Mouse (Mus musculus) neural tube, embryonic 13.5 days (tissue): Measurements from ENCODE around the gene Hist1h3f. TPM values are rescaled to one million over a fixed set of nuclear protein-coding genes. Genes with fewer than 3 reads are reported as not detected.
A peak's percentile ranks its signal among the peaks of the same experiment; 100 is the strongest.
"Not testable (repeated sequence)": the region's sequence is repeated elsewhere in the genome, so short reads cannot be mapped to it uniquely, and the experiment has no call there.

Source experiments
- ATAC-seq: fragments of 200-750 bp; cut with Nextera tagmentation; 2 replicates; pipeline ENCODE4 v1.8.0; 2017; ENCODE audit warnings: low read depth, mild to moderate bottlenecking, moderate TSS enrichment, moderate library complexity
- H3K27ac ChIP-seq: fragments of 300-500 bp; sonication (generic); replicated peaks from 2 replicates; pipeline ENCODE4 v1.5.1; 2015; ENCODE audit warnings: moderate library complexity, mild to moderate bottlenecking, inconsistent platforms
- H3K27me3 ChIP-seq: fragments of 300-500 bp; sonication (generic); 2 replicates; pipeline ENCODE4 v1.6.1; 2015; ENCODE audit warnings: mild to moderate bottlenecking, inconsistent platforms
- H3K36me3 ChIP-seq: fragments of 300-500 bp; sonication (generic); 2 replicates; pipeline ENCODE4 v1.6.1; 2015; ENCODE audit warnings: mild to moderate bottlenecking, inconsistent platforms
- H3K4me1 ChIP-seq: fragments of 300-500 bp; sonication (generic); replicated peaks from 2 replicates; pipeline ENCODE4 v1.6.1; 2015; ENCODE audit warnings: inconsistent platforms
- H3K4me2 ChIP-seq: fragments of 300-500 bp; sonication (generic); 2 replicates; pipeline ENCODE4 v1.6.1; 2015; ENCODE audit warnings: inconsistent platforms, mild to moderate bottlenecking, moderate library complexity
- H3K4me3 ChIP-seq: fragments of 300-500 bp; sonication (generic); 2 replicates; pipeline ENCODE4 v1.5.1; 2015; ENCODE audit warnings: mild to moderate bottlenecking, inconsistent platforms
- H3K9ac ChIP-seq: fragments of 300-500 bp; sonication (generic); 2 replicates; pipeline ENCODE4 v1.6.1; 2015; ENCODE audit warnings: moderate library complexity, mild to moderate bottlenecking, inconsistent platforms
- H3K9me3 ChIP-seq: fragments of 300-500 bp; sonication (generic); 2 replicates; pipeline ENCODE4 v1.6.1; 2016; ENCODE audit warnings: inconsistent platforms
- WGBS: fragments of 180-500 bp; shearing (Covaris S2); methylation state at CpG from one replicate; pipeline ENCODE4 v1.1.7; 2015; 5-methylcytosine and 5-hydroxymethylcytosine counted together
- polyA plus RNA-seq: library from polyadenylated mRNA; unstranded; fragments of >200 nt; fragmentation: Nextera tagmentation; extraction: Ambion mirVana; gene quantifications from 2 replicates; pipeline ENCODE4 v1.2.1, GENCODE M21; 2015

Hist1h3f gene
- polyA plus RNA-seq, 1 experiment from 2014 or later = not detected

DNA sequence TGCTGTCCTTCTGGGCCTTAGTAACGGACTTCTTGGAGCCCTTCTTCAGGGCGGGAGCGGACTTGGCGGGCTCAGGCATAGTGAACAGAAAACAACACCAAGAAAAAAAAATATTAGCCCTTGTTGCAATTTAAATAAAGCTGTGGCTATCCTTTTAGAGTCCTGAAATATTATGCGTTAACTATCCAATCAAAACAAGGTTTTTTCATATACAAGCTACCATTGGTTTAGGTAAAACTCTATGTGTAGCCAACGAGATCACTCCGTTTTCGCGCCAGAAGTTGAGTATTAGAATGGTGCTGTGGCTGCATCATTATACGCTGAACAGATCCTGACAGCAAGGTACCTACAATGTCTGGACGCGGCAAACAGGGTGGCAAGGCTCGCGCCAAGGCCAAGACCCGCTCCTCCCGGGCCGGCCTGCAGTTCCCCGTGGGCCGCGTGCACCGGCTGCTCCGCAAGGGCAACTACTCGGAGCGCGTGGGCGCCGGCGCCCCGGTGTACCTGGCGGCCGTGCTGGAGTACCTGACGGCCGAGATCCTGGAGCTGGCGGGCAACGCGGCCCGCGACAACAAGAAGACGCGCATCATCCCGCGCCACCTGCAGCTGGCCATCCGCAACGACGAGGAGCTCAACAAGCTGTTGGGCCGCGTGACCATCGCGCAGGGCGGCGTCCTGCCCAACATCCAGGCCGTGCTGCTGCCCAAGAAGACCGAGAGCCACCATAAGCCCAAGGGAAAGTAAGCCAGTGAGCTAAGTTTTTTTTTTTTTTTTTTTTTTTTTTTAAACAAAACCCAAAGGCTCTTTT, 10.1 kb upstream of the Hist1h3f start, which contains the start of gene Hist1h2af:
Gene Hist1h2af (plus strand): TSS at position 347 of the 808 bp plus-strand sequence.
- ATAC-seq = peak; percentile 15; the same call in 1 of the 2 replicates
- H3K4me2 ChIP-seq = peak within 1 kb of the TSS; percentile 74
- H3K27me3 ChIP-seq, H3K9me3 ChIP-seq, H3K36me3 ChIP-seq: not testable (repeated sequence)
- H3K27ac ChIP-seq = peak within 1 kb of the TSS; percentile 84
- H3K4me1 ChIP-seq = peaks cover 54% of the 10 kb centered on the region
- peak within 1 kb of the TSS; percentile 85 for H3K9ac ChIP-seq
- peak within 1 kb of the TSS; percentile 59 for H3K4me3 ChIP-seq
- WGBS = under 1% methylated on average over 25 of the region's 53 CpGs

DNA sequence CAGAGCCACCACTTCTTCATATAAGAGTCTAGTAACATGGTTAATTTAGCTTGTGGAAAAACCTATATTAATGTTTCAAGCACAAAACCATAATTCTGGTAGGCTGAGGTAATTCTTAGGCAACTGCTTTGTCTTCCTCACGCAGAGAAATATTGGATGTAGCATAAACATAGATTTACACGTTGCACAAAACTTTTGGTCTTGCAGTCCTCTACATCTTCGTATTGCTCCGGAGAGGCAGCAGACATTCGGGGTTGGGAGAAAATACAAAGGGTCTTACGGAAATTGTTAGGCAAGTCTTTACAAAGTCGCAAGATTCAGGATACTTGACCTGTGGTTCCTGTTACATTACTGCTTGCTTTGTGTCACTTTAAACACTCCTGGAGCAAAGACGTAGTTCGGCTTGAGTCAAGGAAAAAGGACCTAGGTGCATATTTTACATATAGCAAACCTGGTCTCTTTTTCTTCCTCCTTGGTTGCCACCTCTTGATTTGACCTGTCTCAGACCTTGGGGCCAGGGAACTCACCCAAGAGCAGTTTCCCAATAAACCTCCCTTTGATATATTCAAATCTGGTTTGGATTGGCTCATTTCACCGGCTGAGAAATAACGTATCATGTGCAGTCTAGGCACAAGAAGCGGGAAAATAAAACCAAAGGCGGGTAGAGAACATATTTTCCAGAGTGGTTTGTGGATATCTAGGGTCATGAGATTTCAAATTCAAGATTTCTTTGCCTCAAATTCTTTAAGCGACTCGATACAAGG, 9.3 kb upstream of the Hist1h3f start:
- Histone ChIP-seq H3K4me3 (peak overlapping the region; percentile 59), H3K9me3 (no peaks in the 10 kb centered on the region), H3K4me1 (peaks cover 48% of the 10 kb centered on the region), H3K4me2 (peak overlapping the region; percentile 74), H3K27me3 (no peaks in the 10 kb centered on the region), H3K27ac (peak overlapping the region; percentile 74), H3K9ac (peak overlapping the region; percentile 61), H3K36me3 (no peaks in the 10 kb centered on the region)
- no peak for ATAC-seq
- under 1% methylated on average over 15 of the region's 15 CpGs for WGBS

DNA sequence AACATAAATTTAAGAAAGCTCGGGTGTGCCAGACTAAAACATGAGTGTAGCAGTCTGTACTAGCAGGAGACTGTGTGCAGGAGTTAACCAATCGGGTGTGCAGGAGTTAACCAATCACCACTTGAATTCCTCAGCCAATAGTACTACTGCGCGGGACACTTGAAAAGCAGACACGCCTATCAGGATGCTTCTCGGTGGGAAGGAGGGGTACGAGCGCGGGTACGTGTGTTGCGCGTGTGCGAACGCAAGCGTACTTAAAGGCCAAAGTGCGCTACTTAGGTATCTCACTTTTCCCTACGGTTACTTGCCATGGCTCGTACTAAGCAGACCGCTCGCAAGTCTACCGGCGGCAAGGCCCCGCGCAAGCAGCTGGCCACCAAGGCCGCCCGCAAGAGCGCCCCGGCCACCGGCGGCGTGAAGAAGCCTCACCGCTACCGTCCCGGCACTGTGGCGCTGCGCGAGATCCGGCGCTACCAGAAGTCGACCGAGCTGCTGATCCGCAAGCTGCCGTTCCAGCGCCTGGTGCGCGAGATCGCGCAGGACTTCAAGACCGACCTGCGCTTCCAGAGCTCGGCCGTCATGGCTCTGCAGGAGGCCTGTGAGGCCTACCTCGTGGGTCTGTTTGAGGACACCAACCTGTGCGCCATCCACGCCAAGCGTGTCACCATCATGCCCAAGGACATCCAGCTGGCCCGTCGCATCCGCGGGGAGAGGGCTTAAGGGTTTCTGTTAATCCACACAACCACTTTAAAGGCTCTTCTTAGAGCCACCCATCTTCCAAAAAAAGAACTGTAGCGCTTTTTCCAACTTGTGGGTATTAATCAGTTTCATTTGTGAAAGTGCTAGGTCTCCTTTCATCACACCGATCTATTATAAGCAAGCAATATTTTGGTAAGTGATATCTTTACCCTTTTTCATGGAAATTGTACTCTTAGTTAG, 8.4 kb upstream of the Hist1h3f start, which contains the start of gene Hist1h3g:
Gene Hist1h3g (plus strand): TSS at position 286 of the 939 bp plus-strand sequence.
- H3K27me3 ChIP-seq, H3K36me3 ChIP-seq, H3K9me3 ChIP-seq: not testable (repeated sequence)
- peak within 1 kb of the TSS; percentile 61 for H3K9ac ChIP-seq
- H3K4me2 ChIP-seq = peak within 1 kb of the TSS; percentile 74
- peak within 1 kb of the TSS; percentile 59 for H3K4me3 ChIP-seq
- under 1% methylated on average over 53 of the region's 62 CpGs for WGBS
- H3K4me1 ChIP-seq = peaks cover 42% of the 10 kb centered on the region
- peak within 1 kb of the TSS; percentile 74 for H3K27ac ChIP-seq
- ATAC-seq = peak; percentile 89

DNA sequence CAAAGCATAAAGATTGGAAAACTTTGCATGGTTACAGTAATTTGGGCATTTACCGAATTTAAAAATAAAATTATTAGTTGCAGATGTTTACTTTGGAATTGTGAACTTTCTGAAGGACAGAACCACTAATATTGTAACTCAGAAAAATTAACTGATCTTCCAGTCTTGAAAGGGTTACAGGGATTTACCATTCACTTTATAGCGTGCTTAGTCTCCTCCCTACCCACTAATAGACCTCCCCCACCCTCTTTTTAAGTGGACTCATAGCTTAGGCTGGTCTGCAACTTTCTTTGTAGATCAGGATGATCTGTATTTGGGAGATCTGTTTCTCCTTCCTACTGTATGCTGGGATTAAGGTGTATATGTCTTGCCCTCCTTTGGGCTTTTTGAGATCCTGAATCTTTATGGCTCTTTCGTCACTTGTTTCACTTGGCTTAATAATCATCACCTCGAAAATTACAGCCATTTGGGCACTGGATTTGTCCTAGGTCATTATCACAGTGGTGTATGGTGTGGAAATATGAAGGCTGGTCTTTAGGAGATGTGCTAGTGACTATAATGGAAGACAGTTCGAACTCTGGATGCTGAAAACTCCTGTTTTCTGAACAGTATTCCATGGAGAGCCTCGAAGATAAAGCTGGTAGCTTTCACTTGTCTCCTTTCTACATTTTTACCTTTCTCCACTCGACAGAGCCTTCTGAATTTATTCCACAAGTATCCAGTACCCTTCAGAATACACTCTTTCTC, 7.6 kb upstream of the Hist1h3f start:
- Histone ChIP-seq H3K9ac (peak overlapping the region; percentile 55; the same call in 1 of the 2 replicates), H3K36me3 (no peaks in the 10 kb centered on the region), H3K9me3 (no peaks in the 10 kb centered on the region), H3K27me3 (no peaks in the 10 kb centered on the region), H3K27ac (no peak overlapping the region), H3K4me2 (peak overlapping the region; percentile 74), H3K4me1 (peaks cover 42% of the 10 kb centered on the region), H3K4me3 (peak overlapping the region; percentile 59)
- no peak for ATAC-seq
- 21% methylated on average over 7 of the region's 7 CpGs for WGBS

DNA sequence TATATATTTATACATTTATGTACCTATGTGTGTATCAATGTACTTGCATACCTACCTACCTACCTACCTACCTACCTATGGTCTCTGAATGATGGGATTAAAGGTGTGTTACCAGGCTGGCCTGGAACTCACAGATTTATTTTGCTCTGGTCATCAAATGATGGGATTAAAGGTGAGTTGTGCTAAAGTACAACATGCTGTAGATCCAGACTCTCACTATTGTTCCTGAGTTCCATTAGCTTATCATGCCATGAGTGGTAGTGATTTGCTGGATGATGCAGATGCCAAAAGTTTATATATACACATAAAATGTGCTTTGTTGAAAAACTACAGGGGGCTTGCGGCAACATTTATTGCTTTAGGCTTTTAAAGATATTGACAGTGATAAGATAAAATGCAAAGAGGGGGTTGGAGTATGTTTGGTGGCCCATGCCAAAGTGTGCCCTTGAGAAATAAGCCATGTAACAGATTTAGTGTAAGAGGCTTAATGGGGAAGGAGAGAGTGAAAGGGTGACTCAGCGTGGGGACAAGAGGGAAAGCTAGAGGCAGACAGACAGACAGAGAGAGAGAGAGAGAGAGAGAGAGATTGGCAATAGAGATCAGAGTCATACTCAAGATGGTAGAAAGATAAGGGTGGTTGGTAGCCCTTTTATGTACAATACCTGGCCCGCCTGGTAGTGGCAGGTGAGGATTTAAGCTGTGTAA, 6.7 kb upstream of the Hist1h3f start:
- Histone ChIP-seq H3K4me2 (peak overlapping the region; percentile 74), H3K9ac (0 out of 2 replicates have a peak overlapping the region, but pooled peaks have one; percentile 9), H3K9me3 (no peaks in the 10 kb centered on the region), H3K27ac (no peak overlapping the region), H3K4me3 (no peak overlapping the region; the same call in 1 of the 2 replicates), H3K4me1 (peaks cover 39% of the 10 kb centered on the region), H3K36me3 (no peaks in the 10 kb centered on the region), H3K27me3 (no peaks in the 10 kb centered on the region)
- ATAC-seq = no peak
- 87% methylated on average over 3 of the region's 3 CpGs for WGBS

DNA sequence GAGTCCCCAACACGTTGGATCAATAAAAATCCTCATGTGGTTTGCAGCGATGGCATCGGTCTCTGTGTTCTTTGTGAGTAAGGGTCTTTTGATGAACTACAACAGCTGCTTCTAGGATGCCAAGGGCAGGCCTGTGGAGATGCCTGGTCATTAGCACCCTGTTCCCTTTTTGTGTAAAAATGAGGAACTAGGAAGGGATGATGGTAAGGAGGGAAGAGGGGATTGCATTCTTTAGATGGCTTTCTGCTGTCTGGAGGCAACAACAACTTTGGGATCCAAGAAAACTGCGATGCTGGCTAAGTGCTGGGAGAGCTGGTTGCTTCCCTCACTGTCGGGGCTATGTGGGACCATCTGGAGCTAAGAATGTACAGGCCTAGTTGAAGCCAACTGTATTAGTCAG, 5.6 kb upstream of the Hist1h3f start:
- H3K36me3 ChIP-seq = no peaks in the 10 kb centered on the region
- no peak for ATAC-seq
- no peak overlapping the region for H3K27ac ChIP-seq
- no peaks in the 10 kb centered on the region for H3K27me3 ChIP-seq
- H3K4me1 ChIP-seq = peaks cover 34% of the 10 kb centered on the region
- no peak overlapping the region for H3K4me2 ChIP-seq
- H3K9me3 ChIP-seq = no peaks in the 10 kb centered on the region
- H3K9ac ChIP-seq = no peak overlapping the region
- 71% methylated on average over 5 of the region's 5 CpGs for WGBS
- no peak overlapping the region for H3K4me3 ChIP-seq

DNA sequence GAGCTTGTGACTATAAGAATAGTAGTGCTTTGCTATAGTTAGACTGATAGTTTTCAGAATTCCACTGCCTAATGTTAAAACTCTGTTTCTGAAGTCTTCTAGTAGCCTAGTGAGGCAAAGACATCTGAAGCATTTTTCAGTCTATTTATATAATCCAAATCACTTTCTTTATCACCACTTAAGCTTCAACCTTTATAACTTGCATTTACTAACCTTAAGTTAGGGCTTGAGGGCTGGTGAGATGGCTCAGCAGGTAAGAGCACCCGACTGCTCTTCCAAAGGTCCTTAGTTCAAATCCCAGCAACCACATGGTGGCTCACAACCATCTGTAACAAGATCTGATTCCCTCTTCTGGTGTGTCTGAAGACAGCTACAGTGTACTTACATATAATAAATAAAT, 4.0 kb upstream of the Hist1h3f start:
- not testable (repeated sequence) for H3K4me3 ChIP-seq, H3K36me3 ChIP-seq, H3K9ac ChIP-seq, ATAC-seq, H3K27me3 ChIP-seq, H3K9me3 ChIP-seq, H3K27ac ChIP-seq, H3K4me2 ChIP-seq
- peaks cover 23% of the 10 kb centered on the region for H3K4me1 ChIP-seq
- 58% methylated on average over 1 of the region's 1 CpGs for WGBS

DNA sequence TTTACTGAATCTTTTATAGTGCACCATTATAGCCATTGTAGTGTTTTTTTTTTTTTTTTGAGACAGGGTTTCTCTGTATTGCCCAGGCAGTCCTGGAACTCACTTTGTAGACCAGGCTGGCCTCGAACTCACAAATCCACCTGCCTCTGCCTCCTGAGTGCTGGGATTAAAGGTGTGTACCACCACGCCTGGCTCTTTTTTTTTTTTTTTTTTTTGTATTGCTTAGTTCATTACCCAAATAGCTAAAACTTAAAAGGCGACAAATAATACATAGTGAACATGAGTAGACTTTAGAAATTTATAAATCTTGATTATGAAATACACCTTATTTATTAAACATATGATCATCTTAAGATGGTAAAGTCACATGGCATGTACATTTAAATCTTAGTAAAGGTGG, 2.4 kb upstream of the Hist1h3f start:
- Histone ChIP-seq H3K27ac (no peak overlapping the region), H3K9me3 (no peaks in the 10 kb centered on the region), H3K36me3 (no peaks in the 10 kb centered on the region), H3K4me2 (no peak overlapping the region), H3K27me3 (no peaks in the 10 kb centered on the region), H3K9ac (no peak overlapping the region), H3K4me1 (peaks cover 13% of the 10 kb centered on the region), H3K4me3 (no peak overlapping the region)
- ATAC-seq = no peak
- WGBS = 90% methylated on average over 3 of the region's 3 CpGs

DNA sequence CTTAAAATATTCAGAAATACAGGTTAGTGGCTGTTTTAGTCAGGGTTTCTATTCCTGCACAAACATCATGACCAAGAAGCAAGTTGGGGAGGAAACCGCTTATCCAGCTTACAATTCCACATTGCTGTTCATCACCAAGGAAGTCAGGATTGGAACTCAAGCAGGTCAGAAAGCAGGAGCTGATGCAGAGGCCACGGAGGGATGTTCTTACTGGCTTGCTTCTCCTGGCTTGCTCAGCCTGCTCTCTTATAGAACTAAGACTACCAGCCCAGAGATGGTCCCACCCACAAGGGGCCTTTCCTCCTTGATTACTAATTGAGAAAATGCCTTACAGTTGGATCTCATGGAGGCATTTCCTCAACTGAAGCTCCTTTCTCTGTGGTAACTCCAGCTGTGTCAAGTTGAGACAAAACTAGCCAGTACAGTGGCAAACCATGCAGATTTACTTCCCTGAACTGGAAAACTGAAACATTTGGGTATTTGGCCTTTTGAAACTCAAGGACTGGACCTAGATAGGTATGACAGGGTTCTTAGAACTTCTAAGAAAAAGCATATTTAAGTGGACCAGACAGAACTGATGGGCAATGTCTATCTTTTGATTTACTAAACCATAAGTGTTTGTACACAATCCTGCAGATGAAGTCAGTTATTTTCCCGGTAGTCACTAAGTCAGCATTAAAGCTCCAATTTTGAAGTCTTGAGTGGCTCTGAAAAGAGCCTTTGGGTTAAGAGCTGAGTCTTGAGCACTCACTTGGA, 1.4 kb upstream of the Hist1h3f start:
- H3K27ac ChIP-seq = peak overlapping the region; percentile 74

DNA sequence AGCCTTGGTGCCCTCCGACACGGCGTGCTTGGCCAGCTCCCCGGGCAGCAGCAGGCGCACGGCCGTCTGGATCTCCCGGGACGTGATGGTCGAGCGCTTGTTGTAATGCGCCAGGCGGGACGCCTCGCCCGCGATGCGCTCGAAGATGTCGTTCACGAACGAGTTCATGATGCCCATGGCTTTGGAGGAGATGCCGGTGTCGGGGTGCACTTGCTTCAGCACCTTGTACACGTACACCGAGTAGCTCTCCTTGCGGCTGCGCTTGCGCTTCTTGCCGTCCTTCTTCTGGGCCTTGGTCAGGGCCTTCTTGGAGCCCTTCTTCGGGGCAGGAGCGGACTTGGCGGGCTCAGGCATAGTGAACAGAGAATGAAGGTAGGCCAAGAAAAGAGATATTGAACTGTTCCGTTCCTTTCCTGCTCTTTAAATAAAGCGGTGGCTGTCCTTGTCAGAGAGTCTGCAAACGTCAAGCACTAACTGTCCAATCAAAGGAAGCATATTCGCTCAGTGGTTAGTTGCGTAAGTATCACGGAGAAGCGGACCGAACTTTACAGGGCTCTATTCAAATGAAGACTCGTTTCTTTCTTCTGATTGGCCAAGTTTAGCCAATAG, 749 bp upstream of the Hist1h3f start, which contains the start of gene Hist1h2bh:
Gene Hist1h2bh (minus strand): TSS at position 394 of the 609 bp plus-strand sequence.
- not testable (repeated sequence) for H3K36me3 ChIP-seq, H3K9me3 ChIP-seq, H3K27me3 ChIP-seq, H3K4me1 ChIP-seq
- Histone ChIP-seq H3K9ac (peak within 1 kb of the TSS; percentile 67), H3K4me3 (peak within 1 kb of the TSS; percentile 48), H3K27ac (peak within 1 kb of the TSS; percentile 92), H3K4me2 (peak within 1 kb of the TSS; percentile 67)
- WGBS = under 1% methylated on average over 34 of the region's 42 CpGs
- ATAC-seq = peak; percentile 90

More for the DNA sequence above, 1.4 kb upstream of the Hist1h3f start:
- H3K4me1 ChIP-seq, H3K36me3 ChIP-seq, H3K27me3 ChIP-seq, H3K9me3 ChIP-seq, ATAC-seq: not testable (repeated sequence)
- WGBS = 6% methylated on average over 3 of the region's 3 CpGs
- peak overlapping the region; percentile 66 for H3K9ac ChIP-seq
- peak overlapping the region; percentile 46 for H3K4me3 ChIP-seq
- H3K4me2 ChIP-seq = peak overlapping the region; percentile 67
